Mouse (Mus musculus) ES-CJ7 (cell line): Measurements from ENCODE around the gene Slc38a10.

Source experiments
- DNase-seq: peaks from one replicate; pipeline ENCODE4 v3.0.0; 2011; ENCODE audit warnings: low read depth, low spot score

Slc38a10 gene

DNA sequence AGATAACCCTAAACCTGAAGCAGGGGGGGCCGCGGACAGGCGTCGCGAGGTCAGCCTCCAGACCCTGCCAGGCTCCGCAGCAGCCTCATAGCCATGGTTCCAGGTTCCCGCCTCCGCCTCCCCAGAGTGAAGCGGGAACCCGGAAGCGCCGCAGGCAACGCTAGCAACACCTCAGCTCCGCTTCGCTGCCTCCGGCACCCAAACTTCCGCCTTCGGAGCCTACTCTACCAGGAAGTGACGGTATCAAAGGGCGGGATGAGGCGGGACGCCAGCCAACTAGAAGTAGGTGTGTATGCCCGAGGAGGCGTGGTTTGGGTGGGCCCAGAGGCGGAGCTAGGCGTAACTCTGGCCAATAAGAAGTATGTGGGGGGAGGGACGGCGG lies at the start of gene Slc38a10:
Gene Slc38a10 (minus strand): TSS at position 234 of the 382 bp plus-strand sequence.
- DNase-seq = peak; percentile 100

DNA sequence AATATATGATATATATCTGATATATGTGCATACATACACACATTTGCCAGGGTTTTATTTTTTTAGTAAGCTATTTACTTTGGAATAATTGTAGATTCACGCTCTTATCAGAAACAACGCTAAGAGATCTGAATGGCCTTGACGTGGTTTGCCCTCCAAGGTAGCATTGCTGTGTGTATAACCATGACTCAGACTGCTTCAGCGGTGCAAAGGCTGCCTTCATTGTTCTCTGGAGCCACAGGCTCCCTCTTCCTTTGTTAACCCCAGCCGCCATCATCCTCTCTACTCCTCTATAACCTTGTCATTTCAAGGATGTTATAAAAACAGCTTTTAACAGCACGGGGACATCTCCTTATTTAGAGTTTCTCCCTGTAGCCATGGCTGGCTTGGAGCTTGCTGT lies 49.5 kb upstream of the Slc38a10 start:
- DNase-seq = no peak

GRCm38 (mm10) chr11:120199766-120200165 lies 48.6 kb upstream of the Slc38a10 start:
- no peak for DNase-seq

DNA sequence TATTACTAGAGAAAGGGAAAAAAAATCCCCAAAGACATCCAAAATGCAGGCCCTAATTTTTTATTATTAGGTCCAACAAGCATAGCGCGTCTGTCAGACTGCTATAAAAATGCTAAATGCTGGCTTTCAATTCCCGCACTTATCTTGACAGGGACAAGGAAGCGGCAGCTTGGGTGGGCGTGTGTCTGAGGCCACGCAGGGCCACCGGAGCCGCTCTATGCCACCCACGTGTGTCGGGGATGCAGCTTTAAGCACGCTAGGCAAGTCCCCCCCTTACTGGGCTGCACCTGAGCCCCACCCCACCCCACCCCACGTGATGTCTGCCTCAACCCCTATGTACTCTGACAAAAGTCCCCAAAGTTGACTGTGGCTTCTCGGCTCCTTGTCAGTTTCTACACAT lies 47.7 kb upstream of the Slc38a10 start:
- DNase-seq = no peak

- no peak for DNase-seq
Observed at GRCm38 (mm10) chr11:120190526-120191412, 39.6 kb upstream of the Slc38a10 start.

DNA sequence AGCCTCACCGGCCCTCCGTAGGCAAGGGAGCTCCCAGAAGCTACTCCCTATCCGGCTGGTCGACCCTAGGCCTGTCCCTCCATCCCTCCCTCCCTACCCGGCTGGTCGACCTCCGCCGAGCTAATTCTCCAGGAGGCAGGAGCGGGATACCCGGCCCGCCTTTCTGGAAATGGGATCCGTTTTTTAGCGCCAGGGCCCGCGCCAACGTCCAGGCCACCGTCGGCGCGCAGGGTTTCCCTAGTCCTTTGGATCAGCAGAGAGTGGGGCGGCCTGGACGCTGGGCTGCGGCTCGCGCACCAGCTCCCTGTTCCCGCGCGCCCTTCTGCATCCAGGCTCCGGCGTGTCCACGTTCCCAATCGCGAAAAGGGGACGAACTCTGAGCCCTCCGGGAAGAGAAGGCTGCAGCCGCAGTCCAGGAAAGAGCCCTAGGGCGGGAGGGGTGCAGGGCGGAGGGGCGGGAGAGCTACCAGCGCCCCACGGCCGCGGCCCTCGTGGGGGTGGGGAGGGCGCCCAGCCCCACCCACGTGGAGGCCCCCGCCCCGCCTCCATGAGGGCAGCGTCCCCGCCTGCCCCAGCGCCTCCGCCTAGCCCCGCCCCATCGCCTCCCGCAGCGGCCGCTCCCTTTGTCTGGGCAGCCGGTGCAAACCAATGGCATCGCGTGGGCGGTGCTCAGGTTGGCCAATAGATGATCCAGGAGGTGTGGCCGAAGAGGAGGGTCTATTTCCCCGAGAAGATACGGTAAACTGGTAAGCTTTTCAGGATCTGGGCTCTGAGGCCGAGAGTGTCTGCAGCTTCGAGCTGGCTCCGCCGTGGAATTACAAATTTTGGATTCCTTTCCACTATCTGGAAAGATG lies 38.5 kb upstream of the Slc38a10 start:
- DNase-seq = peak; percentile 98

GRCm38 (mm10) chr11:120188481-120189441 lies 37.6 kb upstream of the Slc38a10 start:
- DNase-seq = peak; percentile 48

DNA sequence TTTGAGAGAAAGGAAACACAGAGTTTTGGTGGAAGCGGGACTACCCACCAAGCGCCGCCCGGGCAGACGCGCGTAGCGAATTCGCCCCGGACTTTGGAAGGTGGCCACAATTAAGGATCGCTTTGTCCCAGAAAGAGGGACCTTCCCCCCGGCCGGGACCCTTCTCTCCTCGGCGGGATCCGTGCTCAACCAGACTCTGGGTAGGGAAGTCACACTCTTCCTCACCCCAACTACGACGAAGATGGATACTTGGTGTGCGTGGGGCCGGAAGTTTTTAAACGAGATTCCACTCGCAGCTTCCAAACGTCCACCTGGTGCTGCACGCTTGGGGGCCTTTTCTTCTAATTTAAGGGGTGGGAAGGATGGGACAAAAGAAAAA lies 36.9 kb upstream of the Slc38a10 start:
- DNase-seq = no peak

GRCm38 (mm10) chr11:120187236-120188101 lies 36.3 kb upstream of the Slc38a10 start:
- DNase-seq = no peak

DNA sequence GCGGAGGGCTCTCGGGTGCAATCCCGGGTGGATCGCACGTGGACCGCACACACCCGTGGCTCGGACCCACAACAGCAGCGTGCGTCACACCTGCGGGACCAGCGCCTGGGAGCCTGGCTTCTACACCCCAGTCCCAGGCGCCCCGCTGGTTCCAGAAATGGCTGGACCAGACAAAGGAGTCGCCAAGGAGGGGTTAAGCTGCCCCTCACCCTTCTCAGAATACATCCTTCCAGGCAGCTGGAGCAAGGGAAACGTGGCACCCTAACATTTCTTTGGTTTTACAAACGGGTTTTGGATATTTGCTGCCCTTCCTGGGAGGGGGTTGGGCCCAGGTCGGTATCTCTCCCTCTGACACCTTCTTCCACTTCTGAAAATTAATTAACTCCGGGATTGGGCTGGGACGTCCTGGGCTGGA lies 35.7 kb upstream of the Slc38a10 start:
- peak; percentile 52 for DNase-seq

DNA sequence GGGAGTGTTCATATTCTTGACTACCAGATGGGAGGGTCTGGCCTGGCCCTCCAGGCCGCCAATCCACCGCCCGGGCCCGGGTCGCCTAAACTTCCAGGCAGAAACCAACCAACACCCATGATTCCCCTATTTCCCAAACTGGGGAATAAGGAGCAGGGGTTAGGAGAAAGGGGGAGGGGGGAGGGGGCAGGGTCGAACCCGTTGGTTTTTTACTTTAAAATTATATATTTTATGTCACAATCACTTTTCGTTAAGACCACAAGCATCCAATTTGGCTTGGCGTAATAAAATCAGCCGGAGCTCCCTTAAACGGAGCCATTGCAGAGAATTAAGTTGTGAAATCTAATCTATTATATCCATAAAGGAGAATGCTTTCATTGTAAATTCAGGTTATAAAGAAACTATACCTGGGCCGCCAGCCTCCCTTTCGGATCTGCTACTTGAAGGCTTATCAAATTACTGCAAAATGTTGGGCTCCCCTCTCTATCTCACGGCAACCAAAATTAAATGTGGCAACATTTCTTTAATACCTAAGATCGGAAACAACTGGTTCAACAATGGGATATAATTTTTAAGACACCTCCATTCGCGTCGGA lies 35.1 kb upstream of the Slc38a10 start:
- DNase-seq = no peak

DNA sequence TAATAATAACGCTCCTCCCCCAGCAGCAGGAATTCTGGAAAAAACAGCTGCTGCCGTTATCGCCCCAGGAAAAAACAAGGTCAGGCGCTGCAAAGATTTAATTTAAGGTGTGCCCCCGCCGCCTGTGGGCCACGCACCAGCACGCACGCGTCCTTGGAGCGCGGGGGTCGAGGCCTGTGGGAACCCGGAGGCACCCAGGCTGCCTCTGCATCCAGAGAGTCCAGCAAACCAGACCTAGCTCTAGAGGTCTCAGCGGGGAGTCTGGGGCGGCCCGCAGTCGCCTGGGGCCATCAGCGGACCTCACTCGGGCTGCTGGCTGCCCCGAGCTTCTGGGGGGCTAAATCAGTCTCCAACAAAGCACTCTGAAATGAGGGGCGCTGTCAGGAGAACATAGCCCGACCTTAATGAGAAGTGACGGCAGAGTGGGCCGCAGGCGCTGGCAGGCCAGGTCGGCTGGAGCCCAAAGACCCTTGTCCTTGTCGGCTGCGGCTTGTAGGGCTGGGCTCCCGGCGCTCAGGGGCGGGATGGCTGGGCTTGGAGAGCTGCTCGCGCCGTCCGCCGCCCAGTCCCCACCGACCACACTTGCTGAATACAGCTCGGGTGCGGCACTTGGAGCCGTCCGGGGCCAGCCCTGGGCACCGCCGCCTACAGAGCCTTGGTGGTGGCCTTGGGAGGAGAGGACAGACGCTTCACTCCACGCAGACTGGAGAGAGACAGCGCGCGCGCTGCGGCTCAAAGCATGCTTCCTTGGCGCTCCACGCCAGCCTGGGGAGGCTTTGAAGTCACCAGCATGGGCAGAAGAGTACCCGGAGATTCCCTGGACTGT lies 34.4 kb upstream of the Slc38a10 start:
- no peak for DNase-seq

DNA sequence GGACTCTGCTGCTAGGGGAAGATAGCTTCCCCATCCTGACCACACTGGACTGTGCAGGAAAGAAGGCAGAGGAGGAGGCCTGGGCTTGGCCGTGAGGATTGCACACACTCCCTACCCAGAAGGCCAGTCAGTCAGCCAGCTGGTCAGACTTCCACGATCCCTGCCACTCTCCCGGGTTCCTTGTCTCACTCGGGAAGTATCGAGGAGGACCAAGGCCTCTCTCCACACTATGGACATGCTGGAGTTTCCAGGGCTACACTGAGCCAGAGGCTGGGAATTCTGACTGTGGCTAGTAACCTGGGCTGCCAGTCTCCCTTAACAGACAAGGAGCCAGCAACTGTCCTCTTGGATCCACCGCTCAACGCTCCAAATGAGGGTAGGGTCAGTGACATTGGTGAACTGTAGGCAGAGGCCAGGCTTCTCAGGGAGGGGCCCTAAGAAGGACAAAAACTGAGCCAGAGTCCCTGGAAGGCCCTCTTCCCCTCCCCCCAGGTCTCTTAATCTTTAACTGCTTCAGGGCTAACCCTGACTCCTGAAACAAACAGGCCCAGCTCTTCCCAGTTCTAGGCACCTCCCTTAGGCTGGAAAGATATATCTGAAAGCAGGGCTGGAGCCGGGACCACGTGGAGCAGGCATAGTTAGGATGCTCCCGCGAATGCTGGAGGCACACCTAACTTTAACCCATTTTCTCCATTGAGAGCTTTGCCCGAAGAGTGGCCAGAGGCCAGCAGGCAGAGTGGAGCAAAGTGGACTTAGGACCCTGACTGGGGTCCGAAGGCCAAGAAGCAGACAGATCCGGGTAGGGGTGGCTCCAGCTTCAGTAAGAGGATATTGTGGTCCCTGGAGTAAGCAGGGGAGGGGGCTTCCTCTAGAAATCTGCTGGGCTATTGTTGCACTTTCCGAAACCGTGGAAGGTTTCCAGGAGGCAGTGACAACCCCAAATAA lies 33.5 kb upstream of the Slc38a10 start:
- DNase-seq = peak; percentile 83

GRCm38 (mm10) chr11:120183708-120184107 lies 32.6 kb upstream of the Slc38a10 start:
- DNase-seq = peak; percentile 34

GRCm38 (mm10) chr11:120183180-120183579 lies 32.0 kb upstream of the Slc38a10 start:
- DNase-seq = peak; percentile 95

DNA sequence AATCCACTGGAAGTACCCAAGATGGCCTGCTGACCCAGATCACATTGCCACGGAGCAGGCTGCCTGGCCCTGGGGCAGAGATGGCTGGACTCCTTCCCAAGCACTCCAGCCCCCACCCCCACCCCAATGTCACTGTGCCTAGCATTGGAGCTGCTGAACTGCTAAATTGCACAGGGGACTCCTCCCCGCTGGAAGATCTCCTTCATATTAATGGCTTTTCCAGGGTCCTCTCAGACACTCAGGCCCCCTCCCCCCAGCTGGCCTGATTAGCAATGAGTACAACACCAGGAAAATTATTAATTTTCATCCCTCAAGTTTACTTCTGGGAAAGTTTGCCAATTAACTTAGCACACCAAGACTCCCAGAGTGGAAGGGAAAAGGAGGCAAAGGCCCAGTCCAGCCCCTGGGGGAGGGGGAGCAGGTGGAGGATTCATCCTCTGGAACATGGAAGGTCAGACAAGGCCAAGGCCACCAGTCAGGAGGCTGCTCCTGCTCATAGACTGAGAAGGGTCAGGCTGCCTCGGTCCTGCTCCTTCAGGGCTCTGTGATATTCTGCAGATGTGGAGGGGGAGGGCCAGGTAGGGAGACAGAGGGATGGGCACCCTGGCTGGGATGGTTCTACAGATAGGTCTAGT lies 31.4 kb upstream of the Slc38a10 start:
- peak; percentile 87 for DNase-seq

- DNase-seq = no peak
Observed at GRCm38 (mm10) chr11:120181379-120181778, 30.2 kb upstream of the Slc38a10 start.

- no peak for DNase-seq
Observed at GRCm38 (mm10) chr11:120179374-120179773, 28.2 kb upstream of the Slc38a10 start.
